Mouse (Mus musculus) left cerebral cortex, adult 2 months (tissue): Measurements from ENCODE around the gene Cbfa2t2. TPM values are rescaled to one million over a fixed set of nuclear protein-coding genes. Genes with fewer than 3 reads are reported as not detected.

Experiments used
- DNase-seq, 2 experiments: peaks; one replicate each; pipeline ENCODE4 v3.0.0; 2021 to 2022; ENCODE audit warnings: low spot score in 2 of 2, mixed read lengths in 1 of 2; ENCODE audit errors: extremely low spot score in 1 of 2
- H3K27ac ChIP-seq: fragments of 200-600 bp; 2 replicates; pipeline ENCODE4 v1.8.1; 2022
- H3K4me3 ChIP-seq: fragments of 200-600 bp; 2 replicates; pipeline ENCODE4 v1.8.1; 2022
- CTCF ChIP-seq: fragments of 200-600 bp; IDR thresholded peaks from 2 replicates; pipeline ENCODE4 v1.8.1; 2022; ENCODE audit warnings: antibody characterized with exemption, mild to moderate bottlenecking, moderate library complexity
- intact Hi-C: fragments of 180-260 bp; cut with DNase I; formaldehyde crosslinking; loops from one replicate; pipeline ENCODE4 v1.15.1; 2025
- total RNA-seq, 2 experiments: library from RNA; stranded (reverse); gene quantifications; 2 replicates each; pipeline ENCODE4 v1.2.3; 2021

Gene Cbfa2t2
- total RNA-seq, 2 experiments from 2014 or later: 54.3 to 57.4 TPM

GRCm38 (mm10) chr2:154565562-154565961 lies 129.3 kb downstream of the Cbfa2t2 start:
- DNase-seq: peak in 1 of 2 experiments; percentile 48
- intact Hi-C loops: no loop called here
- Histone ChIP-seq H3K4me3 (no peak overlapping the region), H3K27ac (no peak overlapping the region)
- TF ChIP-seq CTCF: no peak

- no peak overlapping the region for H3K27ac ChIP-seq
- DNase-seq: no peak
- no peak for TF ChIP-seq CTCF
- intact Hi-C loops: no loop called here
- H3K4me3 ChIP-seq: no peak overlapping the region
Measured at GRCm38 (mm10) chr2:154566641-154567040, 130.4 kb downstream of the Cbfa2t2 start.

GRCm38 (mm10) chr2:154567766-154568165 lies 131.5 kb downstream of the Cbfa2t2 start:
- TF ChIP-seq CTCF: no peak
- intact Hi-C loops: no loop called here
- no peak overlapping the region for H3K4me3 ChIP-seq
- no peak for DNase-seq
- H3K27ac ChIP-seq: no peak overlapping the region

- TF ChIP-seq CTCF: no peak
- intact Hi-C loops: no loop called here
- Histone ChIP-seq H3K27ac (peak overlapping the region; percentile 73), H3K4me3 (peak overlapping the region; percentile 71)
- DNase-seq: no peak
Measured at GRCm38 (mm10) chr2:154568329-154569070, 132.2 kb downstream of the Cbfa2t2 start.

GRCm38 (mm10) chr2:154569071-154569748 lies 132.9 kb downstream of the Cbfa2t2 start:
- peak overlapping the region; percentile 73 for H3K27ac ChIP-seq
- H3K4me3 ChIP-seq: peak overlapping the region; percentile 71
- intact Hi-C loops: no loop called here
- no peak for TF ChIP-seq CTCF
- peak; percentile 52 to 61 for DNase-seq

DNA sequence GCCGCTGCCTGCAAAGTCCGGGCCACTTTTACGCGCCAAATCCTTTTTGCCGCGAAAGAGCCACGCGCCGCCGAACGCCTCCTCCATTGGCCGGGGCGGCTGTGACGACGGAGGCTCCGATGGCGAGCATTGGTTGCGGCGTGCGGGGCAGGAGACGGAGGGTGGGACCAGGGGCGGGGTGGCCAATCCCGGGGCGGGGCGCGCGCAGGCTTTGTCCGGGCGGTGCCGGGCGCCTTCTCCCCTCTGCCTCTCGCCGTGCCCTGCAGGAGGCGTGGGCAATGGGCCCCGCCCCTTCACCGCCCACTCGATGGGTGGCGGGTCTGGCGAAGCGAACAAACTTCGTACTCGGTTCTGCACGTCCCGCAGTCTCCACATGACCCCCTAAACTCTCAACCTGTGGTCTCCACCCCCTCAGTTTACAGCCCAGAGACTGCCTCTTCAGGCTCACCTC lies 133.6 kb downstream of the Cbfa2t2 start, which contains the start of gene E2f1:
Gene E2f1, minus strand, starts transcription at position 57 of the 451 bp plus-strand sequence.
- intact Hi-C loops: no loop called here
- Histone ChIP-seq H3K4me3 (peak within 1 kb of the TSS; percentile 71), H3K27ac (peak within 1 kb of the TSS; percentile 73)
- peak; percentile 92 to 93 for DNase-seq
- TF ChIP-seq CTCF: no peak; the same call in 1 of the 2 replicates

GRCm38 (mm10) chr2:154570666-154571065 lies 134.4 kb downstream of the Cbfa2t2 start:
- no peak overlapping the region for H3K4me3 ChIP-seq
- no peak for DNase-seq
- intact Hi-C loops: no loop called here
- H3K27ac ChIP-seq: no peak overlapping the region
- no peak for TF ChIP-seq CTCF

- Histone ChIP-seq H3K27ac (no peak overlapping the region), H3K4me3 (no peak overlapping the region)
- no peak for TF ChIP-seq CTCF
- intact Hi-C loops: no loop called here
- no peak for DNase-seq
Measured at GRCm38 (mm10) chr2:154571266-154571665, 135.0 kb downstream of the Cbfa2t2 start.

DNA sequence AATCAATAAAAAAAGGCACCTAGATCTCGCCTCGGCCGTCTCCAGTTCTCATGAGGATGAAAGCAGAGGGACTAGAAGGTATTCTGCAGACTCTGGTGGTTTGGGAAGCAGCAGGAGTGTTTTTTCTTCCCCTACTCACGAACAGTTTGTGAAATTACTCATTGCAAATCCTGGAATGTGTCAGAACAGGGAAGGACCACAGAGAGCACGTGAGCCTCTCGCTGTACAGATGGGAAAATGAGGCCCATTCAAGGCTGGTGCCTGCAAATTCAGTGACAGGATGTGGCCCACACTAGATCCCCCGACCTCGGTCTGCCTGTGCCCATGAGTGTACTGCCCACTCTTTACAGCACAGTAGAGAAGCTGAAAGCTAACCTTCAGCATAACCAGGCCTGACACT lies 135.7 kb downstream of the Cbfa2t2 start:
- Histone ChIP-seq H3K27ac (peak overlapping the region; percentile 44), H3K4me3 (no peak overlapping the region)
- TF ChIP-seq CTCF: no peak
- no peak for DNase-seq
- intact Hi-C loops: no loop called here

- H3K27ac ChIP-seq: no peak overlapping the region
- intact Hi-C loops: no loop called here
- H3K4me3 ChIP-seq: no peak overlapping the region
- no peak for DNase-seq
- TF ChIP-seq CTCF: no peak
Measured at GRCm38 (mm10) chr2:154572996-154573395, 136.7 kb downstream of the Cbfa2t2 start.

- intact Hi-C loops: no loop called here
- no peak overlapping the region for H3K27ac ChIP-seq
- DNase-seq: no peak
- no peak for TF ChIP-seq CTCF
- no peak overlapping the region for H3K4me3 ChIP-seq
Measured at GRCm38 (mm10) chr2:154574271-154574670, 138.0 kb downstream of the Cbfa2t2 start.
